Mouse (Mus musculus): ENCODE measurements around the gene Lamc3.
A peak's percentile ranks its signal among the peaks of the same experiment; 100 is the strongest.

Gene Lamc3

DNA sequence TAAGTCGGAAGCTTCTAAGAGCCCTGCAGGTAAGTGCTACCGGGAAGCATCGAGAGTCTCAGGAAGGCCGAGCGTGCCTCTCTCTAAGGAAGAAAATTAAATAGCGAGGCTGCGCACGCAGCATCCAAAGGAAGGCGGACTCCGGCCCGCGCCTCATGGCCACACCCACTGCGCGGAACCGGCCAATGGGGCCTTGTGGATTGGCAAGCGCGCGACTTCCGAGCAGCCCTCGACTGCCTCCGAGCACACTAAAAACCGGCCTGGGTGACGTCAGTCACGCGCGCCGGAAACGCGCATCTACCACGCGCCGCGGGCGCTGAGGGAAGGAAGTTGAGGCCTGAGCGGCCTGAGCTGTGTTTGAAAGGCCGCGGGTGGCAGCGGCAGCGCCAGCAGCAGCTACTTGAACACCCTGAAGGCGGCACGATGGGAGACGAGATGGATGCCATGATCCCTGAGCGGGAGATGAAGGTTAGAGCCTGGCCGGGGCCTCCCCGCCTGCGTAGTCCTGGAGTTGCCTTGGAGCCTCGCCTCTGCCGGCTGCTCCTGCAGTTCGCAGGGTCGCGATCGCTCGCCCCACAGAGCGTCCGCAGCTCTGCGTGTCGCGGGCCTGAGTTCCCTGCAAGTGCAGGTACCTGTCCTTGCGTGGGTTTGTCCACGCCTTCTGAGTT lies 87.2 kb downstream of the Lamc3 start, which contains the start of gene Nup214:
Gene Nup214 (plus strand): TSS at position 296 of the 668 bp plus-strand sequence.
- DNase-seq (ENCODE audit: low read depth, low spot score): peak; percentile 100

DNA sequence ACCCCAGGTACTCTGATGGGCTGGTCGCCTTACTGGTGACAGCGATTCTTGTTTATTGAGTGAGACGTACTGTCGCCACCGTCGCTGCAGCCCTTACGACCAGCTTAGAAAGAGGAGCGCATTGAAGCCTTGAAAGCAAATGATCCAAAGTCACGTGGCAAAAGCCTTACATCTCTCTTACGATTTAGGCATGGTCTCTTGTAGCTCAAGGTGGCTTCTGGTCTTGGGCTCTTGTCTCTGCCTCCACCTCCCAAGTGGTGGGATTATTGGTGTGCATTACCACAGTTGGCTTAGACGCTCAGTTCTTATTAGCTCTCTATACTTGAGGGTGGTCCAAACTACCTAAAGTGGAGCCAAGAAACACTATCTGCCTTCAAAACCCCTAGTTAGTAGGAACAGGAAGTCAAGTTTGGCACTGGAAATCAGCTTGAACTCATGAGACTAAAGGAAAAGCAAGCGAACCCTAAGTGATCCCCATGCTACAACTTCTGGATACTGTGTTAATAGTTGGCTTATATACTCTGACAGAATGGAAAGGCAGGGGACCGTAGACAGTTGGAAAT lies 87.8 kb downstream of the Lamc3 start:
- DNase-seq (ENCODE audit: low read depth, low spot score): no peak

DNA sequence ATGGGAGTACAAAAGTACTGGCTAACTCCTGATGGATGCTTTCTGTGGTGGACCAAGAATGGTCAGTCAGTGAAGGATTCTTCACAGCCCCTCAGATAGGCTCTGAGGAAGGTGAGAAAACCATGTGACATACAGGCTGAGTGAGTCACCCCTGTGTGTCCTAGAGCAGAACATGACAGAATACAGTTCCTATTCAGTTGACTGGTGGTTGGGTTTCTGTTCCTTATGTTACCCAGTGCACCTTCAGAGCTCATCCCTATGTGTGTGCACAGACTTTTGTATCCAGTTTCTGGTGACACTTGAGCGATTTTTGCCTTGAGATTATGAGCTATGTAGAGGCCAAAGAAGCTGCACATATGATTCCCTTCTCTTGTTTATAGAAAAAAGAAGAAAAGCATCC lies 100.7 kb downstream of the Lamc3 start:
- no peak for DNase-seq (ENCODE audit: low read depth, low spot score)

DNA sequence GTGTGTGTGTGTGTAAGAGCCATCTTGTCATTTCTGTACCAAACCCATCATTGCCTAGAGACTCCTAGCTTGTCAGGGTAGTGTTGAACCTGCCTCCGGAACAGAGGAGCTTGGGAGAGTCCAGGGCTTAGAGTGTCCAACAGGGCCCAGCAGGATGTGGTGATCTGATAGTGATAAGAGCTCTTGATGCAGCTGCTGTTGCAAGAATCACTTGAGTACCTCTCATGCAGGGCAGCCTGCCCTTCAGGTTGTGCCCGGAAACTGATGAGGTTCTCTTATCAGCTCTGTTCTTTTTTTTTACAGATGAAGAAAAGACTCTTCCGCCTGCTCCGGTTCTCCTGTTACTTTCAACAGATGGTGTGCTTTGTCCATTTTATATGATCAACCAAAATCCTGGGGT lies 103.9 kb downstream of the Lamc3 start:
- no peak for DNase-seq (ENCODE audit: low read depth, low spot score)

DNA sequence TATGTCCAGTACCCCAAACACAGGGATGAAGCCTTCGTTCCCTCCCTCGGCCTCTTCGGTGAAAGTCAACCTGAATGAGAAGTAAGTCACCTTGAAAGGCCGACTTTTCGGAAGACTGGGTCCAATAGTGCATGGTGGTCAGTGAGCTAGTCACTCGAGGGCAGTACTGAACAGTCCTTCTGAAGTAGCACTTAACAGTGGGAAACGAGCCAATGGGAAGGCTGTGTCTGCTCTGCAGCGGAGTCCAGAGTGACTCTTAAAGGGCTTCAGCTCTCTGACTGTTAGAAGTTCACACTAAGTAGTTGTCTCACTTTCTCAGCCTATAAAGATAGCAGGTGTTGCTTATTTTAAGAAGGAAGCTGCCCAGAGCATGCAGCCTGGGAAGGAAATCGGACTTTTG lies 107.8 kb downstream of the Lamc3 start:
- no peak for DNase-seq (ENCODE audit: low read depth, low spot score)

DNA sequence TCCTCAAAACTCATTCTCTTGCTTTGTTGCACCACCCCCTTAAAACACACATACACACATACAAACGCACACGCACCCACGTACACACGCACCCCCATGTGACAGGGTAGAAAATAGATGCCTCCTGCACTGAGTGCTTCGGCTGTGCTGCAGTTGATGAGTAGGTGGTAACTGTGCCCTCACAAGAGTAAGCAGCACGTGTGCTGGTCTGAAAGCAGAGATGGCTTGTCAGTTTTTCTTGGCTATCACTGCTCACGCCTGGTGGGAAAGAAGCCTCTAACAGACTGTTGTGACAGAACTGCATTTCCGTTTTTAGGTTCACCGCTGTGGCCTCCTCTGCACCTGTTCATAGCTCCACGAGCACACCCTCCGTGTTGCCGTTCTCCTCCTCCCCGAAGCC lies 109.0 kb downstream of the Lamc3 start:
- DNase-seq (ENCODE audit: low read depth, low spot score): no peak

Measured in forelimb bud, embryonic 11.5 days (tissue).